Comparison of ENCODE assay signal across 9 mouse cellular contexts in the genomic region with DNA sequence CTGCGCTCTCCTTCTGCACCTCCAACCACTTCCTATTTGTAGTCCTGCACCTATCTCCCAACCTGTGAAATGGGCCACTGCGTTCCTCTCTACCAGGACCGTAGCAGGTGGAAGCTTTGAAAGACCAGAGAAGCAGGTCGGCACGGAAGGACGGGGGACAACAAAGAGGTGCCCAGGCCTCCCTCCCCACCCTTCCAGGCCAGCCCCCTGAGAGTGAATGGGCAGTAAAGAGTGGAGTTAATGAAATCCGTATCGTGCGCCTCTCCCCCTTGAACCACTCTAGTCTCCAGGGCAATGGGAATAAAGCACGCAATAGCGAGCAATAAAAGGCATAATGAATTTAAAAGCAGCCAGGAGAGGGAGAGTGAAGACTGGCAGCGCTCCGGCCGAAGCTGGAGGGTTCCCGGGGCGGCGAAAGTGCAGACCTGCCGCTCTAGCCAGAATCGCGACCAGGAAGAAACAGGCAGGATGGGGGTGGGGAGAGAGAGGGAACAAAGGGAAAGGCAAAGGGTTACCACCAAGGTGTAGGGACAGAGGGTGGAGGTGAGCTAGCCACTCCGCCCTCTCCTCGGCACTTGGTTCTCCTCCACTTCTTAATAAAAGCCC. TPM values are rescaled to one million over a fixed set of nuclear protein-coding genes. Genes with fewer than 3 reads are reported as not detected.
DNase-seq lines count a peak whose midpoint lies in the region; ATAC-seq lines count a peak whose summit lies in the region.
"Had no signal": no experiment of that assay in that cellular context is flagged by ENCODE, and none has a peak within 500 bp of the region (broad histone marks: within the 10 kb centered on the region; RNA-seq: fewer than 3 reads in every experiment).

No protein-coding gene starts in this region.

- H3K27me3 ChIP-seq in embryonic facial prominence, embryonic 11.5 days (ENCODE audit: control insufficient read depth, insufficient read depth, low read length): 0 out of 2 replicates have a peak, but pooled peaks cover 2% of the 10 kb centered on the region
- H3K27me3 ChIP-seq in intestine, embryonic 16.5 days (replicated peaks; ENCODE audit: control insufficient read depth, insufficient read depth, low read length): 0 out of 2 replicates have a peak, but pooled peaks cover 5% of the 10 kb centered on the region

- no peaks in the 10 kb centered on the region for H3K36me3 ChIP-seq in embryonic facial prominence, embryonic 11.5 days (replicated peaks; ENCODE audit: control insufficient read depth, insufficient read depth, low read depth, low read length)
- H3K36me3 ChIP-seq in intestine, embryonic 16.5 days (ENCODE audit: control insufficient read depth, insufficient read depth, low read length): no peaks in the 10 kb centered on the region

- under 1% methylated on average over 22 of the region's 22 CpGs for WGBS in embryonic facial prominence, embryonic 11.5 days
- WGBS in intestine, embryonic 16.5 days: 10% methylated on average over 22 of the region's 22 CpGs

- peak; percentile 46 to 53 for DNase-seq in layer of hippocampus, postnatal 10 days (ENCODE audit: low spot score in 2 of 2)
- no peak for DNase-seq in layer of hippocampus, postnatal 14 days (ENCODE audit: low spot score in 2 of 2)
- DNase-seq in embryonic facial prominence, embryonic 11.5 days (ENCODE audit: low spot score): peak; percentile 69
- DNase-seq in naive thymus-derived CD4-positive, alpha-beta T cell, adult 2 months (ENCODE audit: low read depth): peak; percentile 40
- DNase-seq in urinary bladder, adult 18-20 months (ENCODE audit: low spot score in 2 of 2): no peak
- no peak for DNase-seq in gastrocnemius, postnatal 25 days
- no peak for DNase-seq in urinary bladder, postnatal 14 days (ENCODE audit: low spot score)

- peaks cover 21% of the 10 kb centered on the region for H3K4me1 ChIP-seq in embryonic facial prominence, embryonic 11.5 days (ENCODE audit: control insufficient read depth, insufficient read depth, low read length)
- peaks cover 36% of the 10 kb centered on the region for H3K4me1 ChIP-seq in intestine, embryonic 16.5 days (ENCODE audit: control insufficient read depth, insufficient read depth, low read length)

- 0 out of 2 replicates have a peak overlapping the region, but pooled peaks have one; percentile 6 for H3K4me3 ChIP-seq in embryonic facial prominence, embryonic 11.5 days (ENCODE audit: low read depth, low read length)
- peak overlapping the region; percentile 15; the same call in 1 of the 2 replicates for H3K4me3 ChIP-seq in intestine, embryonic 16.5 days (ENCODE audit: low read length)

- H3K4me2 ChIP-seq in embryonic facial prominence, embryonic 11.5 days (ENCODE audit: low read depth, low read length): peak overlapping the region; percentile 32
- peak overlapping the region; percentile 43 for H3K4me2 ChIP-seq in intestine, embryonic 16.5 days (ENCODE audit: low read depth, low read length)

- H3K9ac ChIP-seq in embryonic facial prominence, embryonic 11.5 days (replicated peaks; ENCODE audit: low read length): peak overlapping the region; percentile 58
- H3K9ac ChIP-seq in intestine, embryonic 16.5 days (ENCODE audit: low read depth, low read length): peak overlapping the region; percentile 59

- peak overlapping the region; percentile 80 for H3K27ac ChIP-seq in embryonic facial prominence, embryonic 11.5 days (replicated peaks; ENCODE audit: low read depth, low read length)
- peak overlapping the region; percentile 62; the same call in 1 of the 2 replicates for H3K27ac ChIP-seq in intestine, embryonic 16.5 days (ENCODE audit: low read length)

- ATAC-seq in embryonic facial prominence, embryonic 11.5 days (replicated peaks; ENCODE audit: insufficient number of reproducible peaks, low FRiP score, low TSS enrichment, low read depth): peak; percentile 14; the same call in 1 of the 2 replicates
- ATAC-seq in intestine, embryonic 16.5 days: no peak

- H3K9me3 ChIP-seq in embryonic facial prominence, embryonic 11.5 days (replicated peaks; ENCODE audit: control insufficient read depth, low read length): no peaks in the 10 kb centered on the region
- H3K9me3 ChIP-seq in intestine, embryonic 16.5 days (ENCODE audit: control insufficient read depth, low read length): no peaks in the 10 kb centered on the region

RNA-seq across cellular contexts. Expression of a gene that starts 5.2 kb away (rescaled TPM):
- total RNA-seq in layer of hippocampus, postnatal 10 days (2021): 1 to 10 TPM; 1.0 to 2.0 TPM
- 1 to 10 TPM in 1 of 2 experiments, under 1 TPM in 1; 0.64 to 1.7 TPM for total RNA-seq in layer of hippocampus, postnatal 14 days (2021)
- polyA plus RNA-seq in embryonic facial prominence, embryonic 11.5 days (2014; fragmentation: Nextera tagmentation; extraction: Ambion mirVana): 0.54 and 0.77 TPM in 2 replicates
- polyA plus RNA-seq in intestine, embryonic 16.5 days (2015; fragmentation: Nextera tagmentation; extraction: Ambion mirVana): 0.39 and 0.82 TPM in 2 replicates
- not detected for total RNA-seq in gastrocnemius, postnatal 25 days (2021)
- total RNA-seq: hematopoietic stem cell, adult 5-6 weeks had no signal

RNA-seq across cellular contexts. Expression of a gene that starts 49.8 kb away (rescaled TPM):
- total RNA-seq in layer of hippocampus, postnatal 10 days (2021): 1 to 10 TPM; 9.0 TPM
- total RNA-seq in layer of hippocampus, postnatal 14 days (2021): 10 to 100 TPM in 1 of 2 experiments, 1 to 10 TPM in 1; 6.3 to 10.8 TPM
- 38.0 and 44.8 TPM in 2 replicates for polyA plus RNA-seq in embryonic facial prominence, embryonic 11.5 days (2014; fragmentation: Nextera tagmentation; extraction: Ambion mirVana)
- 2.6 and 3.3 TPM in 2 replicates for polyA plus RNA-seq in intestine, embryonic 16.5 days (2015; fragmentation: Nextera tagmentation; extraction: Ambion mirVana)
- total RNA-seq in gastrocnemius, postnatal 25 days (2021): under 1 TPM; 0.38 to 0.41 TPM
- total RNA-seq: hematopoietic stem cell, adult 5-6 weeks had no signal

Comparison
In these comparisons a context has a peak if more than half of its experiments do, and no peak if none do; other contexts are left out.
1. DNase-seq: peak in layer of hippocampus, postnatal 10 days (2 of 2), embryonic facial prominence, embryonic 11.5 days (single experiment) and naive thymus-derived CD4-positive, alpha-beta T cell, adult 2 months (single experiment); none in layer of hippocampus, postnatal 14 days (0 of 2), urinary bladder, adult 18-20 months (0 of 2), gastrocnemius, postnatal 25 days (single experiment) and urinary bladder, postnatal 14 days (single experiment).
2. RNA of a gene that starts 49.8 kb away (total RNA-seq): 6.3 to 10.8 TPM in layer of hippocampus, postnatal 14 days and 9.0 TPM in layer of hippocampus, postnatal 10 days; 0.38 to 0.41 TPM in gastrocnemius, postnatal 25 days; every median in the first group is over 4 times any median in the second.